Mouse (Mus musculus): Measurements from ENCODE around the gene D430042O09Rik. TPM values are rescaled to one million over a fixed set of nuclear protein-coding genes. Genes with fewer than 3 reads are reported as not detected.

Gene D430042O09Rik
- polyA plus RNA-seq, 1 experiment = 17.5 TPM

DNA sequence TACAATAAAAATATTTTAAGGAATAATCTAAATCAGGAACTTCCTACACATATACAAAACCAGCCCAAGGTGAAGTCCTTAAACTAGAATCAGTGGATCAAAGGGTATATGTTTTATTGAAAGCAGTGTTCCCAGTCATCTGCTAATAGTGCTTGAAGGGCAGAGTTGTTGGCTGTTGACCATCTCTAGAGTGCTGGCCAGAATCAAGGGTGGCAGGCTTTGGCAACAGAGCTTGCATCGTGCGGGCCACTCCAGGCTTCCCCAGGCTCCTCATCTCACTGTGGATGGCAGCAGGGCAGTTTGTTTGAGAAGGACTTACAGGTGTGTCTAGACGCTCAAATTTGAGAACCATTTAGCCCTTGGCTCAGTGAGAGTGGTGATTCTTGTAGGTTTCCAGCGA is 26.1 kb downstream of the D430042O09Rik start:
- WGBS = 94% methylated on average over 4 of the region's 4 CpGs
- Histone ChIP-seq H3K27me3 (ENCODE audit: control insufficient read depth, insufficient read depth, low read length) (no peaks in the 10 kb centered on the region), H3K4me3 (ENCODE audit: low read depth, low read length) (no peak overlapping the region), H3K36me3 (ENCODE audit: control insufficient read depth, insufficient read depth, low read length) (no peaks in the 10 kb centered on the region; the same call in 1 of the 2 replicates), H3K27ac (ENCODE audit: insufficient read depth, low read depth, low read length) (no peak overlapping the region), H3K4me1 (ENCODE audit: control insufficient read depth, insufficient read depth, insufficient read length, low read length) (no peaks in the 10 kb centered on the region)
- TF ChIP-seq POLR2A (IDR thresholded peaks at IDR 0.05; ENCODE audit: low read depth, low read length) = no peak
- TF ChIP-seq CTCF (IDR thresholded peaks at IDR 0.05; ENCODE audit: extremely low read depth, insufficient read length, insufficient replicate concordance, low read depth, low read length) = no peak

DNA sequence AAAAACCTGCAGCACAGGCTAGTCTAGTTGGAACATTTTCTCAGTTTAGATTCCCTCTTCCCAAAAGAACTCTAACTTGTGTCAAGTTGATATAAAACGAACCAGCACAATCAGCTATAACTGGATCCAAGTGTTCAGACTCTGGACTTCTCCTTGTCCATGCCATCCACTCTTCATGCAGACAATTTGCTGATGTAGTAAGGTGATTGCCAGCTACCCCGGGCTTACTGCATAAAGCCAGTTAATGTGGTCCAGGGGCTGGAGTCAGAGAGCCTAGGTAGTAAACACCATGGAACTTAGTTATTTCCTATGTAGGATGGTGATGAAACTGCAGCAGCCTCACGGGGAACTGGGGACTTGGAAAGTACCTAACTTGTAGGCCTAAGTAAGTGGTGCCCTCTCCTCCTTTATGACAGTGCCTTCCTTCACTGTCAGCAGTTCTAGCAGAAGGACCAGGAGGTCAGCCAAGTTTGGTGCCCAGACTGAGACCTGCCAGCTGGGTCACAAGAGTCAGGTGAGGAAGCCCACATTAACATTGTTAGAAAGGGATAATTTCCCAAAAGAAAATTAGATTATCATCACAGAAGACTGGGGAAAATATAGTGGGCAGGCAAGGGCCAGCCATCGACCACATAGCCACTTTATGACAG is 28.8 kb downstream of the D430042O09Rik start:
- H3K27ac ChIP-seq (ENCODE audit: insufficient read depth, low read depth, low read length) = no peak overlapping the region
- WGBS = 89% methylated on average over 4 of the region's 4 CpGs
- H3K4me3 ChIP-seq (ENCODE audit: low read depth, low read length) = no peak overlapping the region
- no peak for TF ChIP-seq CTCF (IDR thresholded peaks at IDR 0.05; ENCODE audit: extremely low read depth, insufficient read length, insufficient replicate concordance, low read depth, low read length)
- no peak for TF ChIP-seq POLR2A (IDR thresholded peaks at IDR 0.05; ENCODE audit: low read depth, low read length)
- no peaks in the 10 kb centered on the region for H3K4me1 ChIP-seq (ENCODE audit: control insufficient read depth, insufficient read depth, insufficient read length, low read length)
- no peaks in the 10 kb centered on the region for H3K27me3 ChIP-seq (ENCODE audit: control insufficient read depth, insufficient read depth, low read length)
- no peaks in the 10 kb centered on the region for H3K36me3 ChIP-seq (ENCODE audit: control insufficient read depth, insufficient read depth, low read length)

DNA sequence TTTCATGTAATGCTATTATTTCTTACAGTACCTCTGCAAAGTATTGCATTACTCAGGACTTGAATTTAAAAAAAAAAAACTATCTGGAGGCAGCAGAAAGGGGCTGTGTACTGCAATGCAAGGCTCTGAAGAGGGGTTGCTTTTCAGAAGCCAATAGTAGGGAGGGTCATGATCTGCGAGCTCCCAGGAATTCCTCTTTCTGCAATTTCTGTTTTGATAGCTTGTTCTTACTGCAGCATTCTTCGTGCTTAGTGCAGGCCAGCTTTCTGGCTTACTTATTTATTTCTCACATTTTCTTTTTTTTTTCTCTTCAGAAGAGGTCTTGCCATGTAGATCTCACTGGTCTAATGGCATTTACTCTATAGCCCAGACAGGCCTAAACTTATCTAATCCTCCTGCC is 32.8 kb downstream of the D430042O09Rik start:
- Histone ChIP-seq H3K4me1 (ENCODE audit: control insufficient read depth, insufficient read depth, insufficient read length, low read length) (no peaks in the 10 kb centered on the region), H3K36me3 (ENCODE audit: control insufficient read depth, insufficient read depth, low read length) (no peaks in the 10 kb centered on the region), H3K27me3 (ENCODE audit: control insufficient read depth, insufficient read depth, low read length) (no peaks in the 10 kb centered on the region), H3K27ac (ENCODE audit: insufficient read depth, low read depth, low read length) (no peak overlapping the region), H3K4me3 (ENCODE audit: low read depth, low read length) (no peak overlapping the region)
- WGBS = 80% methylated on average over 2 of the region's 2 CpGs
- no peak for TF ChIP-seq POLR2A (IDR thresholded peaks at IDR 0.05; ENCODE audit: low read depth, low read length)
- no peak for TF ChIP-seq CTCF (IDR thresholded peaks at IDR 0.05; ENCODE audit: extremely low read depth, insufficient read length, insufficient replicate concordance, low read depth, low read length)

DNA sequence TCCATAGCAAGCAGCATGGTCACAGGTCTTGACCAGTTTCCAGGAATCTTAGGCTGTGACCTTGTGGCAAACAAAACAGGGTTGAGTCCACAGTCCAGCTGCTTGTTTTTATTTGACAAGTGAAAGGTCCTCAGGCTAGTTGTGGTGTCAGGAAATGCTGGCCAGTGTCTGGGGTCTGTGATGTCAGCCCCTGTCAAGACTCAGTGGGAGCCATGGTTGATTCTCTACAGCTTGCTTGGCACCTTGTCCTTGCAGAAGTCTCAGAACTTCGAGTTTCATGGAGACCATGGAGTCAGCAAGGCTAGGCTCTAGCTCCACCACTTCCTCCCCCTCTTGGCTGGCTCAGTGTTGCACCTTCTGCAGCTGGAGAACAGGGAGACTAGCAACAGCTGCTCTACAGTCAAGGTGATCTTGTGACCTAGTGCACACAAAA is 33.6 kb downstream of the D430042O09Rik start:
- H3K4me1 ChIP-seq (ENCODE audit: control insufficient read depth, insufficient read depth, insufficient read length, low read length) = no peaks in the 10 kb centered on the region
- TF ChIP-seq CTCF (IDR thresholded peaks at IDR 0.05; ENCODE audit: extremely low read depth, insufficient read length, insufficient replicate concordance, low read depth, low read length) (no peak), POLR2A (IDR thresholded peaks at IDR 0.05; ENCODE audit: low read depth, low read length) (no peak)
- H3K36me3 ChIP-seq (ENCODE audit: control insufficient read depth, insufficient read depth, low read length) = no peaks in the 10 kb centered on the region
- H3K27me3 ChIP-seq (ENCODE audit: control insufficient read depth, insufficient read depth, low read length) = no peaks in the 10 kb centered on the region
- no peak overlapping the region for H3K4me3 ChIP-seq (ENCODE audit: low read depth, low read length)
- 15% methylated on average over 1 of the region's 1 CpGs for WGBS
- no peak overlapping the region for H3K27ac ChIP-seq (ENCODE audit: insufficient read depth, low read depth, low read length)

DNA sequence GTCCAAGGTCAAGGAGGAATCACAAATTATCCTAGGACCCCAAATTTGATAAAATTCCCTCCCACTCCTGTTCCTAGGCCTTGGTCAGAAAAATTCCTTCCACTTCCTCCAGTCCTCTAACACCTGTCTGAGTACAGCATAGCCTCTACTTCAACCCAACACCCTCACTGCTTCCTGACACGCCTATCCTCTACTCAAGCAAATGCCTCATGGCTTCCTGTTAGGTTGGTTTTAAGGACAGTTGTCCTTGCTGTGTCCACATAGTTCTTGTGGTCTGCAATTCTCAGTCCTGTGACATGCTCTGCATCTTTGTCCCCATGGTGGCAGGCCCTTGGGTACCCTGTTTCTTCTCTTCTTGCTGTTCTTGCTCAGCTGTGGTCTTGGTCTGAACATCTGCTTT is 37.1 kb downstream of the D430042O09Rik start:
- no peaks in the 10 kb centered on the region for H3K27me3 ChIP-seq (ENCODE audit: control insufficient read depth, insufficient read depth, low read length)
- H3K36me3 ChIP-seq (ENCODE audit: control insufficient read depth, insufficient read depth, low read length) = no peaks in the 10 kb centered on the region
- no peak for TF ChIP-seq CTCF (IDR thresholded peaks at IDR 0.05; ENCODE audit: extremely low read depth, insufficient read length, insufficient replicate concordance, low read depth, low read length)
- 65% methylated on average over 1 of the region's 1 CpGs for WGBS
- H3K4me1 ChIP-seq (ENCODE audit: control insufficient read depth, insufficient read depth, insufficient read length, low read length) = no peaks in the 10 kb centered on the region
- H3K4me3 ChIP-seq (ENCODE audit: low read depth, low read length) = no peak overlapping the region
- no peak overlapping the region for H3K27ac ChIP-seq (ENCODE audit: insufficient read depth, low read depth, low read length)

DNA sequence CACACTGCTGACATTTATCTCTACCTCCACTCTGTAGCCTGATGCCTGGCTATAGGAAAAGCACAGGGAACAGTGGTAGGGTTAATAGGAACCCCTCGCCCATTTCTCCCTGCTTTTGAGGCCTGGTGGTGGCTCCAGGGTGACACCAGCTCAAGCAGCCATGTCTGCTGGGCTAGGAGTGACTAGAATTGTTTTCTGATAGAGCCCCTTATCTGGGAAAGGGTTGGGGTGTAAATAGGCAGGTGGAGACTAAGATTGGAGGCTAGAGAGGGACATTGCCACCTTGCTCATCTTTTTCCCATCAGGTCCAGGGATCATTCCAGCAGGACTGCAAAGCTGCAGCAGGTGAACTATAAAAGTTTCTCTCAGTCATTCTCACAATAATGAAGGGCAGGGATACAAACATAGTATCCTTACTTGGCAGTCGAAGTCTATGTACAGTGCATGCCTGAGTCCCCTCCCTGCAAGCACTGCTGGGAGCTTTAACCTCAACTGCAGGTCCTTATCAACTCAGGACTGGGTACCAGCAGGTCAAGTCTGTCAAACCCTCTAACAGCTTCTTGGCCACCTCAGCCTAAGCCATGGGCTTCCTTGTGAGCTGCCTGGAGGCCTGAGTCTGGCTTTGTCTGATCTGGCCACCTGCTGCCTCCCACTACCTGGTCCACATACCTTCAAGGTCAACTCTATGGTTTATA is 39.1 kb downstream of the D430042O09Rik start:
- WGBS = 91% methylated on average over 2 of the region's 2 CpGs
- TF ChIP-seq CTCF (IDR thresholded peaks at IDR 0.05; ENCODE audit: extremely low read depth, insufficient read length, insufficient replicate concordance, low read depth, low read length) = no peak
- TF ChIP-seq POLR2A (IDR thresholded peaks at IDR 0.05; ENCODE audit: low read depth, low read length) = no peak
- Histone ChIP-seq H3K4me1 (ENCODE audit: control insufficient read depth, insufficient read depth, insufficient read length, low read length) (no peaks in the 10 kb centered on the region), H3K4me3 (ENCODE audit: low read depth, low read length) (no peak overlapping the region), H3K27me3 (ENCODE audit: control insufficient read depth, insufficient read depth, low read length) (no peaks in the 10 kb centered on the region), H3K27ac (ENCODE audit: insufficient read depth, low read depth, low read length) (no peak overlapping the region), H3K36me3 (ENCODE audit: control insufficient read depth, insufficient read depth, low read length) (no peaks in the 10 kb centered on the region)

DNA sequence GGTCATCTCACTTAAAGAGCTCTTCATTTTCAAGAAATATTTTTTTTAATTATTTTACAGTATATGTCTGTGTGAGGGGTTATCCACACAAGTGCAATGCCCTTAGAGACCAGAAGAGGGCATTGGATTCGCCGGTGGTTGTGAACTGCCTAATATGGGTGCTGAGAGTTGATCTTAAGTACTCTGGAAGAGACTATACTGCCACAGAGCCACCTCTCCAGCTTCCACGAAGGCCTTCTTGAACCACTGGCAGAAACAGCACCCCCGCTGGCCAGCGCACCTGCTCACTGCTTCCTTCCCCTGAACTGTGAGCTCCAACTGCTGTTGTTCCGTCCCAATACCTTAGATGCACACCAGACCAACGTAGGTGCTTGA is 39.6 kb downstream of the D430042O09Rik start:
- 82% methylated on average over 7 of the region's 7 CpGs for WGBS

More for the DNA sequence above, 39.6 kb downstream of the D430042O09Rik start:
- H3K27ac ChIP-seq (ENCODE audit: insufficient read depth, low read depth, low read length) = no peak overlapping the region
- no peaks in the 10 kb centered on the region for H3K27me3 ChIP-seq (ENCODE audit: control insufficient read depth, insufficient read depth, low read length)
- no peaks in the 10 kb centered on the region for H3K4me1 ChIP-seq (ENCODE audit: control insufficient read depth, insufficient read depth, insufficient read length, low read length)
- no peaks in the 10 kb centered on the region for H3K36me3 ChIP-seq (ENCODE audit: control insufficient read depth, insufficient read depth, low read length)
- no peak overlapping the region for H3K4me3 ChIP-seq (ENCODE audit: low read depth, low read length)
- TF ChIP-seq CTCF (IDR thresholded peaks at IDR 0.05; ENCODE audit: extremely low read depth, insufficient read length, insufficient replicate concordance, low read depth, low read length) (peak; percentile 11; the same call in 1 of the 2 replicates), POLR2A (IDR thresholded peaks at IDR 0.05; ENCODE audit: low read depth, low read length) (no peak)
